Mouse (Mus musculus): ENCODE data around the gene Pmvk. TPM values are rescaled to one million over a fixed set of nuclear protein-coding genes. Genes with fewer than 3 reads are reported as not detected.

Gene Pmvk
- total and polyA plus RNA-seq, 3 experiments, result 53.6 to 75.7 TPM; not detected in 1

DNA sequence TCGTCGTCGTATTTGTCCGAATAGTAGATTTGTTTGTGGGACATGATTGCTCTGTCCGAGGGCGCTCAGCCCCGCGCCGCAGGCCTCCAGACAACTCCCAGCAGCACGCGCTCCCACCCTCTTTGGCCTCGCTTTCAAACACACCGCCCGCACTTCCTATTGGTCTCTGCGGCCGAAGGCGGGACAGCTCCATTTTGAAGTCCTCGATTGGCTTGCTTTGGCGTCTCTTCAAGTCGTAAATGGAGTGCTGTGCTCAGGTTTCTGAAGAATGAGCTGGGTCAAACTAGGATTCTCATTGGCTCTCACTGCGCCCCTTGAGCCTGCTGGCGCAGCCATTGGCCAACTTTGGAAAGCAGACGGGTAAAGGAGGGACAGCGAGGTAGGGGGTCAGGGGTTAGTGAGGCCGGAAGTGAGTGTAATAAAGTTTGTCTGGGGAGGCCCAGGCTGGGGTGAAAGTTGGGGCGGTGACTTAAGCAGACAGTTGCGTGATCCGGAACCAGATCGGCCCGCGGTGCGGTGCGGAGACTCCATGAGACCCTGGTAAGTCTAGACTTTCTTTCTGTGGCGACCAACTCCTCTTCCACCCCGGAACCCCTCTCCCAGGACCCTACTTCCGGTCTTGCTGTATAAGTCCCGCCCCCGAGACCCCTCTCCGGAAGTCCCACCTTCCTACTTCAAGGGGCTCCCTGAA is 36.0 kb upstream of the Pmvk start, which contains the start of the genes Cks1b and Shc1 (continued):
- peak; percentile 95 for TF ChIP-seq MAX (IDR thresholded peaks at IDR 0.05; ENCODE audit: low read length)
- TF ChIP-seq GATA1 (IDR thresholded peaks at IDR 0.05; ENCODE audit: low read depth, low read length), result no peak
- peak; percentile 46; the same call in 1 of the 2 replicates for TF ChIP-seq USF1 (IDR thresholded peaks at IDR 0.05; ENCODE audit: low read depth, low read length)

DNA sequence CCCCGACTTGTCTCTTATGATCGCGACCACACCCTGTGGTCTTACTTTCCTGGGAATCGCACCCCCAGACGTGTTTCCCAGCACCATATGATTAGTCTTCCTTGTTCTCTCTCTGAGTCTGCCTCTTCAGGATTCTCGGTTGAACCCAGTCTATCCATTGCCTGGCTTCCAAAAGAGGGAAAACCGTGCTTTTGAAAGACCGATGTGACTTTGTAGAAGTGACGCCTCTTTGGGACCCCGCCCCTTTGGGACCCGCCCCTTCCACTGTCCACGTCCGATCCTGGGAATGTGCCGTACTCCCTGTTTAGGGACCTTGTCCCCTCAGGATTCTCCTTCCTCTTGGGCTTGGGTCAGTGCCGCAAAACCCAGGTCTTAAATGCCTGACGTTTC is 35.5 kb upstream of the Pmvk start:
- Histone ChIP-seq H3K4me3 (ENCODE audit: control insufficient read depth in 1 of 2, insufficient read depth in 1 of 2, low read depth in 2 of 2, low read length in 2 of 2) (peak overlapping the region; percentile 75 to 82), H3K4me1 (ENCODE audit: control insufficient read depth in 1 of 2, insufficient read depth in 2 of 2, low read length in 2 of 2) (peaks cover 19 to 46% of the 10 kb centered on the region in 2 experiments), H3K36me3 (ENCODE audit: control insufficient read depth in 1 of 2, insufficient read depth in 2 of 2, low read length in 2 of 2) (peaks cover 8 to 45% of the 10 kb centered on the region in 2 experiments), H3K27me3 (ENCODE audit: control insufficient read depth in 1 of 2, insufficient read depth in 2 of 2, low read length in 2 of 2) (no peaks in the 10 kb centered on the region), H3K9me3 (replicated peaks; ENCODE audit: insufficient read depth, low read length) (no peaks in the 10 kb centered on the region), H3K9ac (ENCODE audit: control insufficient read depth, low read depth, low read length, poor library complexity, severe bottlenecking) (peak overlapping the region; percentile 76), H3K27ac (ENCODE audit: control insufficient read depth, low read depth, low read length) (peak overlapping the region; percentile 79), H3K79me2 (ENCODE audit: control insufficient read depth, insufficient read depth, low read length, poor library complexity) (peaks cover 48% of the 10 kb centered on the region)
- no peak for DNase-seq (ENCODE audit: low read depth, low spot score)
- peak; percentile 9; the same call in 1 of the 2 replicates for TF ChIP-seq NELFE (IDR thresholded peaks at IDR 0.05; ENCODE audit: low read depth, low read length)
- no peak for TF ChIP-seq MAFK (IDR thresholded peaks at IDR 0.05; ENCODE audit: borderline replicate concordance, low read depth, low read length)
- TF ChIP-seq CHD1 (IDR thresholded peaks at IDR 0.05; ENCODE audit: low read depth, low read length), result peak; percentile 74
- peak; percentile 51; the same call in 1 of the 2 replicates for TF ChIP-seq MXI1 (IDR thresholded peaks at IDR 0.05; ENCODE audit: low read depth, low read length)
- TF ChIP-seq SIN3A (IDR thresholded peaks at IDR 0.05; ENCODE audit: low read length), result peak; percentile 81; the same call in 1 of the 2 replicates
- TF ChIP-seq USF2 (IDR thresholded peaks at IDR 0.05; ENCODE audit: borderline replicate concordance in 1 of 2, insufficient read depth in 1 of 2, low read depth in 1 of 2, low read length in 2 of 2), result no peak
- no peak for TF ChIP-seq ZNF384 (IDR thresholded peaks at IDR 0.05; ENCODE audit: low read depth, low read length)
- TF ChIP-seq POLR2A (IDR thresholded peaks at IDR 0.05; ENCODE audit: control insufficient read depth in 1 of 2, insufficient read depth in 1 of 2, low read depth in 1 of 2, low read length in 2 of 2, poor library complexity in 1 of 2), result peak in 1 of 2 experiments; percentile 9; a peak in 1 of 4 replicates
- TF ChIP-seq TBP (IDR thresholded peaks at IDR 0.05; ENCODE audit: low read depth, low read length), result peak; percentile 46
- no peak; the same call in 1 of the 2 replicates for TF ChIP-seq ETS1 (IDR thresholded peaks at IDR 0.05; ENCODE audit: low read depth, low read length)
- TF ChIP-seq GATA1 (IDR thresholded peaks at IDR 0.05; ENCODE audit: low read depth, low read length), result no peak

DNA sequence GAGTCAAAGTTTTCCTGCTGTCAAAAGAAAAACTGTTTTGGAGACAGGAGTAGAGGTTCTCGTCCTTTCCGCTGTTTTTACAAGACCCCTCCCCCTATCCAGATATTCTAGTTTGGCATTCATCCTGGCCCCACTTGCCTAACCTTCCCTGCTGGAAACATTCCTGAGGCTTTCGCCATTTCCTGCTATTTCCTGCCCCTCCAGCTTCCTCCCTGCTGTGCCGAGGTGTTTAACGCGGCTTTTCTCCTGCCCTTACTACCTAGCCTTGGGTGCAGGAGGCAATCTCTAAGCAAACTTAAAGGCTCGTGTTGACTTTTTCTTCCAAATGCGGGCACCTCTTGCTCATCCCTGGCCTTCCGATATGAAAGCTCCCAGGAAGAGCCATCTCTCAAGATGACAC is 34.8 kb upstream of the Pmvk start:
- peaks cover 26 to 53% of the 10 kb centered on the region in 2 experiments for H3K4me1 ChIP-seq (ENCODE audit: control insufficient read depth in 1 of 2, insufficient read depth in 2 of 2, low read length in 2 of 2)
- peak overlapping the region; percentile 75 to 82 for H3K4me3 ChIP-seq (ENCODE audit: control insufficient read depth in 1 of 2, insufficient read depth in 1 of 2, low read depth in 2 of 2, low read length in 2 of 2)
- H3K9ac ChIP-seq (ENCODE audit: control insufficient read depth, low read depth, low read length, poor library complexity, severe bottlenecking), result peak overlapping the region; percentile 76
- no peaks in the 10 kb centered on the region for H3K27me3 ChIP-seq (ENCODE audit: control insufficient read depth in 1 of 2, insufficient read depth in 2 of 2, low read length in 2 of 2)
- TF ChIP-seq ETS1 (IDR thresholded peaks at IDR 0.05; ENCODE audit: low read depth, low read length), result no peak
- no peak for TF ChIP-seq POLR2AphosphoS2 (IDR thresholded peaks at IDR 0.05; ENCODE audit: low read length)
- TF ChIP-seq E2F4 (IDR thresholded peaks at IDR 0.05; ENCODE audit: borderline replicate concordance, low read depth, low read length), result no peak
- TF ChIP-seq TBP (IDR thresholded peaks at IDR 0.05; ENCODE audit: low read depth, low read length), result no peak
- no peak for TF ChIP-seq USF1 (IDR thresholded peaks at IDR 0.05; ENCODE audit: low read depth, low read length)
- no peak for TF ChIP-seq MYC (IDR thresholded peaks at IDR 0.05; ENCODE audit: low read depth, low read length)
- no peak for TF ChIP-seq CHD2 (IDR thresholded peaks at IDR 0.05; ENCODE audit: low read length)
- no peak for TF ChIP-seq MAZ (IDR thresholded peaks at IDR 0.05; ENCODE audit: low read depth, low read length)
- no peak for TF ChIP-seq SIN3A (IDR thresholded peaks at IDR 0.05; ENCODE audit: low read length)
- TF ChIP-seq GATA1 (IDR thresholded peaks at IDR 0.05; ENCODE audit: low read depth, low read length), result no peak
- no peak for TF ChIP-seq POLR2AphosphoS5 (IDR thresholded peaks at IDR 0.05; ENCODE audit: borderline replicate concordance, low read depth, low read length)
- no peak for TF ChIP-seq MEF2A (IDR thresholded peaks at IDR 0.05; ENCODE audit: extremely low read depth, insufficient replicate concordance, low read depth, low read length, poor library complexity, severe bottlenecking)
- no peak for TF ChIP-seq CHD1 (IDR thresholded peaks at IDR 0.05; ENCODE audit: low read depth, low read length)
- TF ChIP-seq TAL1 (IDR thresholded peaks at IDR 0.05; ENCODE audit: low read length), result no peak
- no peak for TF ChIP-seq RCOR1 (IDR thresholded peaks at IDR 0.05; ENCODE audit: low read depth, low read length)
- no peak for TF ChIP-seq MYB (IDR thresholded peaks at IDR 0.05; ENCODE audit: low read depth, low read length)
- TF ChIP-seq POLR2A (IDR thresholded peaks at IDR 0.05; ENCODE audit: control insufficient read depth in 1 of 2, insufficient read depth in 1 of 2, low read depth in 1 of 2, low read length in 2 of 2, poor library complexity in 1 of 2), result no peak
- TF ChIP-seq EP300 (IDR thresholded peaks at IDR 0.05; ENCODE audit: low read depth in 1 of 2, low read length in 2 of 2), result no peak
- H3K79me2 ChIP-seq (ENCODE audit: control insufficient read depth, insufficient read depth, low read length, poor library complexity), result peaks cover 48% of the 10 kb centered on the region
- no peaks in the 10 kb centered on the region for H3K9me3 ChIP-seq (replicated peaks; ENCODE audit: insufficient read depth, low read length)
- H3K36me3 ChIP-seq (ENCODE audit: control insufficient read depth in 1 of 2, insufficient read depth in 2 of 2, low read length in 2 of 2), result peaks cover 13 to 52% of the 10 kb centered on the region in 2 experiments
- DNase-seq (ENCODE audit: low read depth, low spot score), result no peak
- no peak overlapping the region for H3K27ac ChIP-seq (ENCODE audit: control insufficient read depth, low read depth, low read length)

All from MEL (cell line).